Mouse (Mus musculus): ENCODE results near the gene Kansl3.

GRCm38 (mm10) chr1:36323746-36324448 lies 45.1 kb downstream of the Kansl3 start:
- peak; percentile 87 for TF ChIP-seq CTCF (IDR thresholded peaks at IDR 0.05)
- TF ChIP-seq EP300 (IDR thresholded peaks at IDR 0.05): no peak

Data from lung, postnatal 0 days (tissue).